Mouse (Mus musculus) retina, postnatal 1 day (tissue): Measurements from ENCODE around the gene Olfr1135.

Experiments
- DNase-seq: peaks from one replicate; pipeline ENCODE4 v3.0.0-alpha.2; 2012

The Olfr1135 gene

DNA sequence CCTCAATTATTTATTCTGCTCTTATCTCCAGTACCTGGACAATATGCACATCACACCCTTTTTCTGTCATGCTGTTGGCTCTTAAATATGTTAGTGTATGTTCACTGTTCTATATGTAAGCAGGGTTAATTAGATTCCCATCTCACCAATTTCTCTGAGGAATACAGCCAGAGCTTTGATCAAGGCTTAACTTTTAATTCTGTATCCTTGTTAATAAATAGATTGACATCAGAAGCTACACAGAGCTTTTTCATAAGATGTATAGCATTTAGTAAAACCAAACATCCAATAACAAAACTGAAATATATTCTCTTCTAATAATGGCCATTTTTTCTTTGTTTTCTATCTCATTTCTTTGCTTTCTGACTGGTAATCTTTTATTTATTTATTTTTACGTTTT lies at the start of gene Olfr1135:
Gene Olfr1135 (minus strand): TSS at position 101 of the 400 bp plus-strand sequence.
- DNase-seq: no peak

GRCm38 (mm10) chr2:87713079-87713478 lies 39.6 kb upstream of the Olfr1135 start, which contains the start of gene Olfr1137:
Gene Olfr1137, minus strand, starts transcription at chr2:87713179.
- no peak for DNase-seq

GRCm38 (mm10) chr2:87693847-87694246 lies 20.4 kb upstream of the Olfr1135 start, which contains the start of gene Olfr1136:
Gene Olfr1136, minus strand, starts transcription at chr2:87693947.
- DNase-seq: no peak

- DNase-seq: no peak
Observed at GRCm38 (mm10) chr2:87658360-87658759, 15.1 kb downstream of the Olfr1135 start, which contains the start of gene Olfr1134. Gene Olfr1134, minus strand, starts transcription at chr2:87658460.

- DNase-seq: no peak
Observed at GRCm38 (mm10) chr2:87647274-87647673, 26.2 kb downstream of the Olfr1135 start, which contains the start of gene Olfr1133. Gene Olfr1133, minus strand, starts transcription at chr2:87647374.

DNA sequence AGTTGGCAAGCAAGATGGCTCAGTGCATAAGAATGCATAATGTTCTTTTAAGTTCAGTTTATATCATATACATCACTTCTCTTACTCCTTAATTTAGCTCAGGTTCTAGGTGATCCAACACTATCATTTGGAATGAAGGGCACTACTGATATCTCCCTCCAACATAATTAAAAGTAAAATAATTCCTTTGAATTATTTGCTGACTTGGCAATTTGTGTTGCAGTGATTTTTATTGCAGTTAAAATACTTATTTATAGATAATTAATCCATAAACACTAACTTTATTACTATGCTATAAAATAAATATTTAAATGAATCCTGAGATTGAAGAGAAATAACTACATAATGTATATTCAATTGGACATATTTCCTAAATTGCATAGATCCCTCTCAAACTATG lies 31.0 kb downstream of the Olfr1135 start:
- DNase-seq: no peak

DNA sequence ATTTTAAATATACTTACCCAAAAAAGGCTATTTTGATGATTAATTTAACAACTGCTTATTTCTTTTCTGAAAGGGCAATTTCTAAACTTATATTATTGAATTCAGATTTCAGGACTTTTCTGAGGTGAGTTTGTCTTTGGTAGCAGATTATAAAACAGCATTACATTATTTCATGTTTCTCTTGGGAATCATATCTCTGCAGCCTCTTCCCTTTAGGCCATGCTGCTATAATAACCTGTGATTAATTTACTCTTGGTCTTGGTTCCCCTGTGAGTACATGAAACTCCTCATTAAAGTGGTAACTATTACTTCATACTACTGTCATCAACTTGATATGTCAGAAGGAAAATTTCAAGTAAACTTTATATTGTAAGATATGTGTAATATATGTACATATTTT lies 36.0 kb downstream of the Olfr1135 start, which contains the start of gene Olfr1132:
Gene Olfr1132 (minus strand): TSS at position 101 of the 400 bp plus-strand sequence.
- no peak for DNase-seq

- no peak for DNase-seq
Observed at GRCm38 (mm10) chr2:87626804-87627203, 46.7 kb downstream of the Olfr1135 start, which contains the start of gene Olfr1131. Gene Olfr1131, plus strand, starts transcription at chr2:87627104.
